Mouse (Mus musculus) hindlimb bud, embryonic 11.5 days (tissue): ENCODE measurements around the gene Wnt7b.

Source experiments
- DNase-seq: peaks from one replicate; pipeline ENCODE4 v3.0.0-alpha.2; 2012; ENCODE audit warnings: low read depth, low spot score; ENCODE audit errors: extremely low spot score

Wnt7b gene

DNA sequence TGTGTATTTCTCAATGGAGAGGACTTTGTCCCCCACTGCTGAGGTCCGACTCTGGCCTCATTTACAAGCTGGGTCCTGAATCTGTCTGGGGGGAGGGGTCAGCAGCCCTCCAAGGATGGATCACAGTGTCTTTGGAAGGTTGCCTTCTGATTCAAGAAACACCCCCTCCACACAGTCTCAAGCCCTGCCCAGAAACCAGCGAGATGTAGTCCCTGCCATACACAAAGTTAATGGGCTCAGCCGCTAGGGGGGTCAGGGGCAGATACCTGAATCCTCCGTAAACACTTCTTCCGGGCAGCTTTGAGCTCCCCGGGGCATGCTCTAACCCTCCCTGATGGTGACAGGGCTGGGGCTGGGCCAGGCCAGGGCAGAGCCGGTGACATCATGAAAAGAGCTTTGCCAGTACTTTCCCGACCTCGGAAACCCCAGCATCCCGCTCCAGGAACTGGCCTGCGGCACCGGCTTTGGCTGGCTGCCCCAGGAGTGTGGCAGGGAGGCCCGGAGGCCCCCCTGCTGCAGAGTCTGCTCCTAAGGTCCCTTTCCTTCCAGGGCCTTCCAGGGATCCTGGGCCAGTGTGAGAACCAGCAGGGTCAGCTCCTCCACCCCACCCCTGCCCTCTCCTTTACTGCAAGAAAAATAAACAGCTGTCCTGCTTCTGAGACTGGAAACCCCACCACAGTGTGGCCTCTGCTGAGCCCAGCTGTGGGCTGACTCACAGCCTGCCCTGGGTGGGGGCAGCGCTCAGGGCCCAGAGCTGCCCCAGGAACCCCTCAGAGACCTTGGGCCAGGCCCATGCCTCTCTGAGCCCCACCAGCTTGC, 58.9 kb downstream of the Wnt7b start:
- no peak for DNase-seq

DNA sequence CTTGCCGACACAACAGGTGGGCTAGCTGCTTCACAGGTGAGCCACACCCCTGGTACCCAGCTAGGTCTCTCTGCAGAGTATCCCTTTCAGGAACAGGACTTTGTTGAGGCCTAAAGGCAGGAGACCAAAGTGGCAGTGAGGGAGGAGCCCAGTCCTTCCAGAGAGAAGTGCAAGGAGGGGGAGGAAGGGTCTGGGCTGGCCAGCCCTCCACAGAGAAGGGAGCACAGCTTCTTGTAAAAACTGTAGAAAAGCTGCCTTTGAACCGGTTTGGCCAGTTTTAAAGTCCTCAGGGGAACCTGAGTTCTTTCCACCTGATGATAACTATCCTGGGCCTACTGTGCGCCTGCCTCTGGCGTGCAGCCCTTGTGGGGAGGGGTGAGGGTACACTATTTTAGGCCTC, 62.8 kb downstream of the Wnt7b start:
- DNase-seq = no peak

DNA sequence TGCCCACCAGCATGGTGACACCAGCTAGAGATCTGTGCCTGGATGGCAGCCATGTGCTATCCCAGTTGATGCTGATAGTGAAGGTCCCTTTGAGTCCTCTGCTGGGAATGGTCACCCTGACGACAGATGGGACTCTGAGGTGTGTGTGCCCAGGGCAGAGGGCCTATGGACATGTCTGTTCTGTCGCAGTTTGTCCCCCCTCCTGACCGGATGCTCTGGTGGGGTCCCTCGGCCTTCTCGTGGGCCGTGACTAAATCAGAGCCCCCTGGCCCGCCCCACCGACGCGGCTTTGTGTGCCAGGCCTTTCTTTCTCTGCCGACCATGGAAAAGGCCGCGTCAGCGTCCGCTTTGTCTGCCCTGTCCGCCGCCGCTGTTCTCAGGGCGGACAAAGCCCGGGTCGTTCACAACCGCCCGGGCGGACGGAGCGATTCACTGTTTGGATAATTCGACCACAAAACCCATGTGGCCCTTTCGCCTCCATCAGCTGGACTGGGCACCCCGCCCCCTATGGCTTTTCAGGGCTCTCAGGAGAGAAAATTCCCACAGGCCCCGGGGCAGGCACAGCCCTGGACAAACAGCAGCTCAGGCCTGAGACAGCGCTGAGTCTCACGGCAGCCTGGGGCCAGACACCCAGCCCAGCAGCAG, 74.8 kb downstream of the Wnt7b start:
- no peak for DNase-seq

DNA sequence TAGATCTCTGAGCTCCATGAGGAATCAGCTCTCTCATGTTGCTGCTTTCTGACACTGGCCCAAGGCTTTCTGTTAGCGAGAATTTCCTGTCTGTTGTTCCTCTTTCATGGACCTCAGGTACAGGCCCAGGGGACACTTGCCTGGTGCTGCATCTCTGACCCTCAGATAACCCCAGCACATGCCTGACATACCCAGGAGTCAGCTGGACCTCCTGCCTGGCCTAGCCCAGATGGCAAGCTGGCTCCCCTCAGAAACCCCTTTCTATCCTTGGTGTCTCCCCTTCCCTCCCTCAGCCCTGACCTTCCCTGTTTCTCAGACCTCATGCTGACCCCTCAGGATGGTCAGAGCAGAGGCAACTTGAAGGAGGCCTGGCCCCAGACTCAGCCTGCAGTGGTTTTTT, 75.6 kb downstream of the Wnt7b start:
- no peak for DNase-seq

DNA sequence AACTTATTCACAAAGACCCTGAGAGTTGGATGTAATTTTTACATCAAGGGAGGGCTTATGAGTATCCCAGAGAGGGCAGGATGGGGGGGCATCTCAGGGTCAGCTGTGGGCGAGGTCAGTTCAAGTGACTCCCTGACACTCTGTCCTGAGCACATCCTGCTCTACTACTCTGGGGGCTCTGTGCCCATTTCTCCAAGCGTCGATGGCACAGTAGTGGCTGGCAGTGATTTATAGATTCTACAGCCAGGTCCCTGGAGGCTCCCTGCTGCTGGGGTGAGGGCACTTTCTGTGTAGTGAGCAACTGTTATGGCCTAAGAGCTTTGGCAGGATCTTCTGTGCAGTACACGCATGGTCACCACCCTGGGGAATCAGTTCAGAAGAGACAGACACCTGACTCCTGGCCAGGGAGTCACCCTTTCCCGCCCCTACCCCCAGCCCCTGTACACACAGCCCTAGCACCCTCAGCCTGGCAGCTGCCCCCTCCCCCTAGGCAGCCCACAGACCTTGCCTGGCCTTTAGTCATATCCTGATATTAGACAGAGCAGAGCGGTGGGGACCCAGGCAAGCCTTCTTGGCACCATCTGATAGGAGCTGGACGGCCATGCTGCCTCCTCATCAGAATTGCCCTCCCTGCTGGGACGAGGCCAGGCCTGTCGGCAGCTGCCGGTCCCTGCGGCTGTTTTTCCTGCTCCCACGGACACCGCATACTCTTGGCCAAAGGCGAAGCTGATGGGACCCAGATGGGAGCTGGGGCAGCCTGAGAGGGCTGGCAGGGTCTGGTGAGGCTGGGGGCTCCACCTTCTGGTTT, 77.0 kb downstream of the Wnt7b start:
- no peak for DNase-seq

DNA sequence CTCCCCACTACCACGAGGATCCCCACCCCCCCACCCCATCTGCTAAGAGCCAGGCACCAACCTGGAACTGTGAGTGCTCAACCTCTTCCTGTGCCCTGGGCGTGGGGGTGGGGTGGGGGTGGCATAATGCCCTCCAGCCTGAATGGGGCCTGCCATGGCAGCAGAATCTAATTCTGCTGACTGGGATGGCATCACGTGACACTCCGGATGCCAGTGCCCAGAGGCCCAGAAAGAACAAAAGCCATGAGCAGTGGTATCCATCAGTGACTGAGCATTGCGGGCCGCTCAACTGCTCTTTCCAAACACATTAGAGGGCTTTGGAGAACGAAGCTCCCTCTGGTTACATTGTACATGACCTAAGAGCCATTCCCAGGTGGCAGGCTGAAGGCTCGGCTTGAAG, 79.1 kb downstream of the Wnt7b start, which contains the start of gene 7530416G11Rik:
Gene 7530416G11Rik (minus strand): TSS at position 101 of the 400 bp plus-strand sequence.
- DNase-seq = no peak

DNA sequence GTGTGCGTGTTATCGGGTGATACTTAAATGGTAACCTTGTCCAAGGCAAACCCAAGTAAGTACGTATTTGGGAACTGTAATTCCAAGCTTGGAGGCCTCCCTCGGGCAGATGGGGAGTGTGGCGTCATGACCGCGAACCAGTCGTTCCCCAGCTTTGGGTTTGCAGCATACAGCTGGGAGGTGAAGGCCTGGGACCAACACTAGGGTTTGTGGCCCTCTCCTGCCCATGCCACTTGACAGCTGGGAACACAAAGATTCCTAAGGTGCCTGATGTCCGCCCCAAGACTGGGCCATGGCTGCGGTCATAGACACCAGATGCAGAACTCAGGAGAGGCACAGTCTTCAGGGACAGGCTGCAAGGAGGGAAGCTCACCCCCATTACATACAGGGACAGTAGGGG, 82.0 kb downstream of the Wnt7b start:
- DNase-seq = no peak

DNA sequence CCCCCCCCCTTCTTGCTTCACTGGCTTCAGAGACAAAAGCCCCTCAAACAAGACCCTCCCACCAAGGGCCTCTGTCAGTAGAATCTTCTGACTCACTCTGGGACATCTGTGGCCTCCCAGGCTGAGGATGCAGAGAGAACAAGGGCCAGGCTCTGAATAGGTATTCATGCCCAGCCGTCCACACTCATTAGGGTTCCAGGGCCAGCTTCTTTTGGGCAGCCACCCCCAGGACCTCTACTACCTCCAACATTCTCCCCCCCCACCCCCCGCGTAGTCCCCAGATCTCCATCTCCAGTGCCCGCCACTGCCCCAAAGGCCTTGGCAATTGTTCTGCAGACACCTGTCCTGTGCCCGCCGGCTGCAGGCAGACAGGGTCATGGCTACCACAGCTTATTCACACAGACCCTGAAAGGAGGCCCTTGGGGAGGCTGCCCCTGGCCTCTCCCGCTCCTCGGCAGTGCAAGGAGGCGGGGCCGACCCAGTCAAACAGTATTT, 84.2 kb downstream of the Wnt7b start:
- DNase-seq = no peak

DNA sequence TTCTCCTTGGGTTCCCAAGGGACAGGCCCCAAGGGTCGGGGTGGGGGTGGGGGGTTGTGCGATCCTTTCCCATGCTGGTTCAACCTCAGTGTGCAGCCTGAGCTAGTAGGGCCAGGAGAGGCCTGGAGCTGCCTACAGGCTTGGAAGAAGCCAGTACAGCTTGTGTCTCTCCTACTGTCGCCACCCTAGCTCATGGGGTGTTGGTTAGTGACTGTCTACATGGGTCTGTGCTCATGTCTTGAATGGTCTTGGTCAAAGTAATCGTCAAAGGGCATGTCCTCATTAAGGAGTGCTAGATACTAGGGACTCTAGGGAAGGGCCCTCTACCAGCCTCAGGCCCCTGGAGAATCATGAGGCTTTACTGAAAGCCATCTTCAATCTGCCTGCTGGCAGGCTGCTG, 84.7 kb downstream of the Wnt7b start:
- no peak for DNase-seq

DNA sequence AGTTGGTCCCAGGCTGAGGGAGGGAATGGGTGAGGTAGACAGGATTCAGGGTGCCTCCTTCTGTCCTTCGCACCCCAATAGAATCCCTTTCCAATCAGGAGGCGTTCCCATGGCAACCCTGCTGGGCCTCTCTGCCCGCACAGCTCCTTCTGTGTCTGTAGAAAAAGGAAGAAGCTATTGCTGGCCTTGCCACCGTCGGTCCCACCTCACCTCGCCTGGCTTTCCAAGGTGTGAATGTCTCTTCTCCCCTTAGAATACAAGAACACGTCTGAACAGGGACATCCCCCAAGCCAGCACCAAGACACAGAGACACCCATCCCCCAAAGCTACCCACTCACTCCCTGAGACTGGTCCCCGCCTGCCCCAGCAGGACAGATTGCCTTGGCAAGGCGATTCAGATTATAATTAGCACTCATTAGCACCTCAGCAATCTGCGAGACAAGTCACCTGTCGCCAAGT, 88.1 kb downstream of the Wnt7b start:
- no peak for DNase-seq

DNA sequence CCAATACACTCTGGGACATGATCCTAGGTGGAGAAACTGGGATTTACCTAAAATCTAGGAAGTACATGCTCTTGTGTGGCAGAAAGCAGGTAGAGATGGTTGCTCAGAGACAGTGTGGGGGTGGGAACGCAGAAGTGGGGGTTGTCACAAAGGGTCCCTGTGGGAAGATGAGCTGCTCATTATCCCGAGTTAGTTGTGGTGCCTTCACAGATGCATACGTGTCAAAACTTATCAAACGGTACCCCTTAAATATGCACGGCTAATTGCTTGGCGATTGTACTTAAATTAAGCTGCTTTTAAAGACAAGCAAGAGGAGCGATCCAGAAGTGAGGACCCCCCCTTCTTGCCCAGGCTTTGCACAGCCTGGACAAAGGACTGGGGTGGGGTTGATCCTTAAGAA, 92.5 kb downstream of the Wnt7b start:
- no peak for DNase-seq

DNA sequence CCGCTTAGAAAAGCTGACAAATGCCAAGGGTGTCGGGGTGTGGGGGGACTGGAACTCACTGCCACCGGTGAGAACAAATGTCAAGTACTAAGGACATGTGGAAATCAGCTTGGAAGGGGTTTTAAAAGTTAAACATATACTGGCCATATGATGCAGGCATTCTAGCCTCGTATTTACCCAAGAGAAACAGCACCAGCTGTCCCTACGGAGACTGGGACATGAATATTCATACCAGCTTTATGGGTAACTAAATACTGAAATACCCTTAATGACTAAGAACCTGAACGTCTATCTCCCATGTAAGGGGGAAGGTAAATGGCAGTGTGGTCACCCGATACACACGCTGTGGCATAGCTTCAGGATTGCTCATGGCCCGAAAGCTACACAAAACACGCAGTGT, 93.4 kb downstream of the Wnt7b start:
- DNase-seq = no peak
